Mouse (Mus musculus) kidney, postnatal 0 days (tissue): Measurements from ENCODE around the gene Megf11. TPM values are rescaled to one million over a fixed set of nuclear protein-coding genes. Genes with fewer than 3 reads are reported as not detected.
A peak's percentile ranks its signal among the peaks of the same experiment; 100 is the strongest.
"Not testable (repeated sequence)": the region's sequence is repeated elsewhere in the genome, so short reads cannot be mapped to it uniquely, and the experiment has no call there.

Experiments used
- ATAC-seq: fragments of 200-750 bp; cut with Nextera tagmentation; replicated peaks from 2 replicates; pipeline ENCODE4 v1.8.0; 2017; ENCODE audit warnings: low read depth, moderate number of reproducible peaks, moderate TSS enrichment, moderate library complexity; ENCODE audit not compliant: low FRiP score
- DNase-seq: peaks from one replicate; pipeline ENCODE4 v3.0.0-alpha.2; 2016; ENCODE audit warnings: low spot score
- H3K27ac ChIP-seq: fragments of 300-500 bp; sonication (generic); 2 replicates; pipeline ENCODE4 v1.5.1; 2014; ENCODE audit warnings: mild to moderate bottlenecking
- H3K27me3 ChIP-seq: fragments of 300-500 bp; sonication (generic); 2 replicates; pipeline ENCODE4 v1.6.1; 2014; ENCODE audit warnings: low read length, mixed read lengths; ENCODE audit not compliant: insufficient read depth
- H3K36me3 ChIP-seq: fragments of 300-500 bp; sonication (generic); 2 replicates; pipeline ENCODE4 v1.6.1; 2014; ENCODE audit warnings: low read length, mixed read lengths; ENCODE audit not compliant: insufficient read depth
- H3K4me1 ChIP-seq: fragments of 300-500 bp; sonication (generic); replicated peaks from 2 replicates; pipeline ENCODE4 v1.6.1; 2014; ENCODE audit warnings: antibody characterized with exemption, low read length, mixed read lengths; ENCODE audit not compliant: insufficient read depth
- H3K4me2 ChIP-seq: fragments of 300-500 bp; sonication (generic); 2 replicates; pipeline ENCODE4 v1.6.1; 2014; ENCODE audit warnings: mild to moderate bottlenecking, low read length, moderate library complexity, mixed read lengths
- H3K4me3 ChIP-seq: fragments of 300-500 bp; sonication (generic); replicated peaks from 2 replicates; pipeline ENCODE4 v1.5.1; 2014; ENCODE audit warnings: low read depth, low read length
- H3K9ac ChIP-seq: fragments of 300-500 bp; sonication (generic); 2 replicates; pipeline ENCODE4 v1.6.1; 2014; ENCODE audit warnings: low read depth, low read length
- H3K9me3 ChIP-seq: fragments of 300-500 bp; sonication (generic); replicated peaks from 2 replicates; pipeline ENCODE4 v1.6.1; 2016; ENCODE audit warnings: low read length, inconsistent platforms, mixed read lengths
- CTCF ChIP-seq: IDR thresholded peaks from 2 replicates; pipeline ENCODE4 v1.5.1; 2016; ENCODE audit warnings: antibody characterized with exemption, low read depth, mild to moderate bottlenecking, moderate library complexity
- WGBS: fragments of 180-500 bp; shearing (Covaris S2); extraction: QIAGEN DNeasy Blood & Tissue Kit; methylation state at CpG from one replicate; pipeline ENCODE4 v1.1.7; 2014; 5-methylcytosine and 5-hydroxymethylcytosine counted together
- polyA plus RNA-seq: library from polyadenylated mRNA; unstranded; fragments of >200 nt; fragmentation: Nextera tagmentation; extraction: Ambion mirVana; gene quantifications from 2 replicates; pipeline ENCODE4 v1.2.1, GENCODE M21; 2015

Megf11 gene
- polyA plus RNA-seq, 1 experiment from 2014 or later: 2.6 TPM

GRCm38 (mm10) chr9:64726454-64726853 lies 341.0 kb downstream of the Megf11 start:
- H3K36me3 ChIP-seq: peaks cover 19% of the 10 kb centered on the region; the same call in 1 of the 2 replicates
- no peaks in the 10 kb centered on the region for H3K27me3 ChIP-seq
- TF ChIP-seq CTCF: no peak
- H3K9ac ChIP-seq: no peak overlapping the region
- no peak overlapping the region for H3K4me2 ChIP-seq
- no peaks in the 10 kb centered on the region for H3K9me3 ChIP-seq
- H3K4me1 ChIP-seq: no peaks in the 10 kb centered on the region
- no peak overlapping the region for H3K4me3 ChIP-seq
- no peak overlapping the region for H3K27ac ChIP-seq
- ATAC-seq (no peak), DNase-seq (no peak)
- 92% methylated on average over 5 of the region's 5 CpGs for WGBS

GRCm38 (mm10) chr9:64731029-64731560 lies 345.7 kb downstream of the Megf11 start:
- Histone ChIP-seq H3K36me3 (peaks cover 14% of the 10 kb centered on the region; the same call in 1 of the 2 replicates), H3K4me2 (no peak overlapping the region), H3K27me3 (no peaks in the 10 kb centered on the region), H3K9ac (no peak overlapping the region), H3K4me1 (no peaks in the 10 kb centered on the region), H3K4me3 (no peak overlapping the region), H3K27ac (no peak overlapping the region), H3K9me3 (no peaks in the 10 kb centered on the region)
- no peak for ATAC-seq
- DNase-seq: no peak
- WGBS: 84% methylated on average over 3 of the region's 3 CpGs
- no peak for TF ChIP-seq CTCF

- TF ChIP-seq CTCF: no peak
- 56% methylated on average over 6 of the region's 6 CpGs for WGBS
- peak; percentile 24 for DNase-seq
Observed at GRCm38 (mm10) chr9:64734166-64734565, 348.7 kb downstream of the Megf11 start.

GRCm38 (mm10) chr9:64734992-64735391 lies 349.6 kb downstream of the Megf11 start:
- H3K4me1 ChIP-seq, H3K4me3 ChIP-seq, H3K9me3 ChIP-seq, ATAC-seq, H3K27ac ChIP-seq, DNase-seq, H3K27me3 ChIP-seq, H3K36me3 ChIP-seq, H3K9ac ChIP-seq: not testable (repeated sequence)
- peak overlapping the region; percentile 22; the same call in 1 of the 2 replicates for H3K4me2 ChIP-seq
- 89% methylated on average over 6 of the region's 7 CpGs for WGBS

More at GRCm38 (mm10) chr9:64734166-64734565, 348.7 kb downstream of the Megf11 start:
- Histone ChIP-seq H3K4me3 (no peak overlapping the region; the same call in 1 of the 2 replicates), H3K36me3 (no peaks in the 10 kb centered on the region), H3K27ac (0 out of 2 replicates have a peak overlapping the region, but pooled peaks have one; percentile 36), H3K4me2 (peak overlapping the region; percentile 31; the same call in 1 of the 2 replicates), H3K9me3 (no peaks in the 10 kb centered on the region), H3K4me1 (no peaks in the 10 kb centered on the region), H3K9ac (no peak overlapping the region), H3K27me3 (no peaks in the 10 kb centered on the region)
- ATAC-seq: no peak

- ATAC-seq (no peak), DNase-seq (no peak)
- H3K27ac ChIP-seq: peak overlapping the region; percentile 94
- no peaks in the 10 kb centered on the region for H3K36me3 ChIP-seq
- no peak for TF ChIP-seq CTCF
- H3K27me3 ChIP-seq: no peaks in the 10 kb centered on the region
- no peaks in the 10 kb centered on the region for H3K4me1 ChIP-seq
- H3K9me3 ChIP-seq: no peaks in the 10 kb centered on the region
- H3K4me3 ChIP-seq: peak overlapping the region; percentile 90
- H3K9ac ChIP-seq: peak overlapping the region; percentile 89
- H3K4me2 ChIP-seq: peak overlapping the region; percentile 68
- WGBS: 8% methylated on average over 9 of the region's 9 CpGs
Observed at GRCm38 (mm10) chr9:64736076-64736638, 350.7 kb downstream of the Megf11 start.

- no peaks in the 10 kb centered on the region for H3K4me1 ChIP-seq
- H3K27ac ChIP-seq: peak overlapping the region; percentile 94
- TF ChIP-seq CTCF: peak; percentile 34; the same call in 1 of the 2 replicates
- H3K9ac ChIP-seq: peak overlapping the region; percentile 89
- H3K27me3 ChIP-seq: no peaks in the 10 kb centered on the region
- peak; percentile 68 for ATAC-seq
- peak; percentile 90 for DNase-seq
- H3K4me3 ChIP-seq: peak overlapping the region; percentile 90
- no peaks in the 10 kb centered on the region for H3K36me3 ChIP-seq
- no peaks in the 10 kb centered on the region for H3K9me3 ChIP-seq
- peak overlapping the region; percentile 68 for H3K4me2 ChIP-seq
- under 1% methylated on average over 33 of the region's 35 CpGs for WGBS
Observed at GRCm38 (mm10) chr9:64736639-64737405, 351.4 kb downstream of the Megf11 start.
